Mouse (Mus musculus) heart, postnatal 0 days (tissue): ENCODE measurements around the gene Pdxdc1. TPM values are rescaled to one million over a fixed set of nuclear protein-coding genes. Genes with fewer than 3 reads are reported as not detected.

Source experiments
- ATAC-seq: fragments of 200-750 bp; cut with Nextera tagmentation; 2 replicates; pipeline ENCODE4 v1.8.0; 2017; ENCODE audit warnings: low read depth, moderate number of reproducible peaks, moderate library complexity; ENCODE audit not compliant: insufficient read depth
- DNase-seq: peaks from one replicate; pipeline ENCODE4 v3.0.0-alpha.2; 2016; ENCODE audit warnings: low spot score
- H3K27ac ChIP-seq: fragments of 300-500 bp; sonication (generic); 2 replicates; pipeline ENCODE4 v1.5.1; 2014; ENCODE audit warnings: low read depth, mild to moderate bottlenecking
- H3K27me3 ChIP-seq: fragments of 300-500 bp; sonication (generic); 2 replicates; pipeline ENCODE4 v1.6.1; 2014; ENCODE audit warnings: low read length, mixed read lengths; ENCODE audit not compliant: control insufficient read depth, insufficient read depth
- H3K36me3 ChIP-seq: fragments of 300-500 bp; sonication (generic); replicated peaks from 2 replicates; pipeline ENCODE4 v1.6.1; 2014; ENCODE audit warnings: low read length, mixed read lengths; ENCODE audit not compliant: control insufficient read depth, insufficient read depth
- H3K4me1 ChIP-seq: fragments of 300-500 bp; sonication (generic); 2 replicates; pipeline ENCODE4 v1.6.1; 2014; ENCODE audit warnings: antibody characterized with exemption; ENCODE audit not compliant: control insufficient read depth, insufficient read depth
- H3K4me2 ChIP-seq: fragments of 300-500 bp; sonication (generic); 2 replicates; pipeline ENCODE4 v1.6.1; 2014; ENCODE audit warnings: low read depth, mild to moderate bottlenecking, low read length, moderate library complexity
- H3K4me3 ChIP-seq: fragments of 300-500 bp; sonication (generic); 2 replicates; pipeline ENCODE4 v1.5.1; 2014; ENCODE audit warnings: low read depth, low read length
- H3K9ac ChIP-seq: fragments of 300-500 bp; sonication (generic); replicated peaks from 2 replicates; pipeline ENCODE4 v1.6.1; 2014; ENCODE audit warnings: low read depth, low read length, mixed read lengths
- H3K9me3 ChIP-seq: fragments of 300-500 bp; sonication (generic); replicated peaks from 2 replicates; pipeline ENCODE4 v1.6.1; 2016; ENCODE audit warnings: low read length; ENCODE audit not compliant: control insufficient read depth
- CTCF ChIP-seq: IDR thresholded peaks from 2 replicates; pipeline ENCODE4 v1.5.1; 2016; ENCODE audit warnings: antibody characterized with exemption, control low read depth, low read depth
- EP300 ChIP-seq: IDR thresholded peaks from 2 replicates; pipeline ENCODE4 v1.6.1; 2016; ENCODE audit warnings: antibody characterized with exemption, low read depth
- WGBS: fragments of 180-500 bp; shearing (Covaris S2); extraction: QIAGEN DNeasy Blood & Tissue Kit; methylation state at CpG from one replicate; pipeline ENCODE4 v1.1.7; 2014; 5-methylcytosine and 5-hydroxymethylcytosine counted together
- polyA plus RNA-seq: library from polyadenylated mRNA; unstranded; fragments of >200 nt; fragmentation: Nextera tagmentation; extraction: Ambion mirVana; gene quantifications from 2 replicates; pipeline ENCODE4 v1.2.1, GENCODE M21; 2015
- total RNA-seq: library from RNA; depleted of rRNA; stranded (reverse); fragments of >200 nt; gene quantifications from 2 replicates; pipeline ENCODE4 v1.2.3, GENCODE M21; 2014; ENCODE audit warnings: low replicate concordance

Pdxdc1 gene
- total and polyA plus RNA-seq, 2 experiments from 2014 or later: 49.9 to 75.6 TPM

- Histone ChIP-seq H3K36me3 (no peaks in the 10 kb centered on the region), H3K4me2 (no peak overlapping the region), H3K27ac (no peak overlapping the region), H3K9me3 (no peaks in the 10 kb centered on the region; the same call in 1 of the 2 replicates), H3K4me3 (no peak overlapping the region), H3K4me1 (no peaks in the 10 kb centered on the region), H3K9ac (no peak overlapping the region), H3K27me3 (no peaks in the 10 kb centered on the region)
- 92% methylated on average over 7 of the region's 7 CpGs for WGBS
- DNase-seq (no peak), ATAC-seq (no peak)
- TF ChIP-seq CTCF: no peak
Measured at GRCm38 (mm10) chr16:13921781-13922180, 18.9 kb upstream of the Pdxdc1 start.

- WGBS: 82% methylated on average over 6 of the region's 6 CpGs
- Histone ChIP-seq H3K9me3 (no peaks in the 10 kb centered on the region; the same call in 1 of the 2 replicates), H3K27ac (no peak overlapping the region), H3K4me1 (no peaks in the 10 kb centered on the region), H3K36me3 (no peaks in the 10 kb centered on the region), H3K4me3 (no peak overlapping the region), H3K27me3 (no peaks in the 10 kb centered on the region), H3K4me2 (no peak overlapping the region), H3K9ac (no peak overlapping the region)
- DNase-seq (no peak), ATAC-seq (no peak)
- TF ChIP-seq CTCF (0 out of 2 replicates have a peak, but pooled peaks have one; percentile 13), EP300 (no peak)
Measured at GRCm38 (mm10) chr16:13921063-13921462, 18.1 kb upstream of the Pdxdc1 start.

- ATAC-seq: no peak
- no peak overlapping the region for H3K27ac ChIP-seq
- no peaks in the 10 kb centered on the region for H3K27me3 ChIP-seq
- H3K36me3 ChIP-seq: no peaks in the 10 kb centered on the region
- DNase-seq: no peak
- WGBS: 93% methylated on average over 5 of the region's 5 CpGs
- no peaks in the 10 kb centered on the region; the same call in 1 of the 2 replicates for H3K9me3 ChIP-seq
- no peaks in the 10 kb centered on the region for H3K4me1 ChIP-seq
- no peak overlapping the region for H3K4me2 ChIP-seq
- no peak for TF ChIP-seq EP300
- no peak for TF ChIP-seq CTCF
- no peak overlapping the region for H3K9ac ChIP-seq
- no peak overlapping the region for H3K4me3 ChIP-seq
Measured at GRCm38 (mm10) chr16:13920093-13920492, 17.2 kb upstream of the Pdxdc1 start.

GRCm38 (mm10) chr16:13907297-13907696, 4.4 kb upstream of the Pdxdc1 start:
- Histone ChIP-seq H3K4me1 (0 out of 2 replicates have a peak, but pooled peaks cover under 1% of the 10 kb centered on the region), H3K36me3 (no peaks in the 10 kb centered on the region), H3K4me3 (no peak overlapping the region), H3K4me2 (no peak overlapping the region), H3K27ac (no peak overlapping the region), H3K9me3 (no peaks in the 10 kb centered on the region), H3K9ac (no peak overlapping the region), H3K27me3 (no peaks in the 10 kb centered on the region)
- no peak for DNase-seq
- no peak for TF ChIP-seq EP300
- TF ChIP-seq CTCF: no peak
- ATAC-seq: no peak
- WGBS: 83% methylated on average over 3 of the region's 3 CpGs

GRCm38 (mm10) chr16:13903488-13903887, 557 bp upstream of the Pdxdc1 start:
- ATAC-seq (peak; percentile 83), DNase-seq (peak; percentile 86)
- no peaks in the 10 kb centered on the region for H3K27me3 ChIP-seq
- peaks cover 10% of the 10 kb centered on the region; the same call in 1 of the 2 replicates for H3K4me1 ChIP-seq
- no peaks in the 10 kb centered on the region for H3K36me3 ChIP-seq
- peak overlapping the region; percentile 94; the same call in 1 of the 2 replicates for H3K9ac ChIP-seq
- 5% methylated on average over 8 of the region's 8 CpGs for WGBS
- H3K9me3 ChIP-seq: no peaks in the 10 kb centered on the region
- H3K27ac ChIP-seq: peak overlapping the region; percentile 79
- H3K4me2 ChIP-seq: peak overlapping the region; percentile 81
- H3K4me3 ChIP-seq: peak overlapping the region; percentile 98
- TF ChIP-seq EP300 (0 out of 2 replicates have a peak, but pooled peaks have one; percentile 2), CTCF (peak; percentile 68)

DNA sequence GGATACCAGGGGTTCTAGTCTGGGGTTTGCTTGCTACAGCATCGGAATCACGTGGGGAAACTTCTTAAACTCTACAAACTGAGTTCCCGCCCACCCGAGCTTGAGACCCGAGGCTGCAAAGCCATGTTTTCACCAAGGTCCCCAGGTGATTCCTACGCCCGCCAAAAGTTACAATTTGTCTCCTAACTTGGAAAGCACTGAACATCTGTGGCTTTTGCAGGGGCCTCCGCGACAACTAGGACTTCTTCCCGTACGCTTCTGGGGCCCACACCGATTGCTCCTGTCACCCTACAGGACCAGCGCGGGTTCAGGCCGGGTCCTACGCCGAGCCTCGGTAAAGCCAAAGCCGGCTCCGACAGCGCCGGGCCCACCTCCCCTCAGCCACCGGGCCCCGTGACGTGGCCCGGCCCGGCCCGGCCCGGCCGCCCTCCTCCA, 517 bp downstream of the Pdxdc1 start:
- Histone ChIP-seq H3K9me3 (no peaks in the 10 kb centered on the region), H3K9ac (peak overlapping the region; percentile 94), H3K4me3 (peak overlapping the region; percentile 98), H3K36me3 (no peaks in the 10 kb centered on the region), H3K27ac (peak overlapping the region; percentile 79), H3K4me2 (peak overlapping the region; percentile 81), H3K4me1 (peaks cover 10% of the 10 kb centered on the region; the same call in 1 of the 2 replicates), H3K27me3 (no peaks in the 10 kb centered on the region)
- DNase-seq: no peak
- TF ChIP-seq EP300 (no peak), CTCF (no peak)
- peak; percentile 37 for ATAC-seq
- WGBS: under 1% methylated on average over 29 of the region's 30 CpGs
